Mouse (Mus musculus) left cerebral cortex, postnatal 4 days (tissue): ENCODE data around the gene Prkaa1. TPM values are rescaled to one million over a fixed set of nuclear protein-coding genes. Genes with fewer than 3 reads are reported as not detected.

ENCODE experiments used
- total RNA-seq, 2 experiments: library from RNA; stranded (reverse); gene quantifications; 2 replicates each; pipeline ENCODE4 v1.2.3; 2021

Prkaa1 gene
- total RNA-seq, 2 experiments from 2014 or later = 20.1 to 20.3 TPM

Other genes starting within 250 kb of the Prkaa1 start
- gene Mroh2b, start 245.1 kb upstream of the Prkaa1 start, total RNA-seq = under 1 TPM in 1 of 2 experiments, not detected in 1; 0.26 TPM
- under 1 TPM; 0.22 to 0.46 TPM for gene C7, start 80.1 kb upstream of the Prkaa1 start, total RNA-seq
- 1 to 10 TPM in 1 of 2 experiments, under 1 TPM in 1; 0.88 to 1.7 TPM for gene Card6, start 35.3 kb upstream of the Prkaa1 start, total RNA-seq
- gene Rpl37, start 27.2 kb upstream of the Prkaa1 start, total RNA-seq = 100 to 1,000 TPM; 301 to 319 TPM
- gene Ttc33, start 41.7 kb downstream of the Prkaa1 start, total RNA-seq = 10 to 100 TPM; 38.9 to 39.9 TPM
- 1 to 10 TPM; 2.8 to 3.4 TPM for gene Ptger4, start 100.3 kb downstream of the Prkaa1 start, total RNA-seq